Mouse (Mus musculus) layer of hippocampus, adult 11-12 months (tissue): Measurements from ENCODE around the gene Nomo1.

Source experiments
- DNase-seq: peaks from one replicate; pipeline ENCODE4 v3.0.0; 2022; ENCODE audit warnings: low spot score

Gene Nomo1

GRCm38 (mm10) chr7:46047873-46048562 lies 14.5 kb downstream of the Nomo1 start:
- DNase-seq, result no peak

- DNase-seq, result no peak
Measured at GRCm38 (mm10) chr7:46049981-46050380, 16.5 kb downstream of the Nomo1 start.

DNA sequence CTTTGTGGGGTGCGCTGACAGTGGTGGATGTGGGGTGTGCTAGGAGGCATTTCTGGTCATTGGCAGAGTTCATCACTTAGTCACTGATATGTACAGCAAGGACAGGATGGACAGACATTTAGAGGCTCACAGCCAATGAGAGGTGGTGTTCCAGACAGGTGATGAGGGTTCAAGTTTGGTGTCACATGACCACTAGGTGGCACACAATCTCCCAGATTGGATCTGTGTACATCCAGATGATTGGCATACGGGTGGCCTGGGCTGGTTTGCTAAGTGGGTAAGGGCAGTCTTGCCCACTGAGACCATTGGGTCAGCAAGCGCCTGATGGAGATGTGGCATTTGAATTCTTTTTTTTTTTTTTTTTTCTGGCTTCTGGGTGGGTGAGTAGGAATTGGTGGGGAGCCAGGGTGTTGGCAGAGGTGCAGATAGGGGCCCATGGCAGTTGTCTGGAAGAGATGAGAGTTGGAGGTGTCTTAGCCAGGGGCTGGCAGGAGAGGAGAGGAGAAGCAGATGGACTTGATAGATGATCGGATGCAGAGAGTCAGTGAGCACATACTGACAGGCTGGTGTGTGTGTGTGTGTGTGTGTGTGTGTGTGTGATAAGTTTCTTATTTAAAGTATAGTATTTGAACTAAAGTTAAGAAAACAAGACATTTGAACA lies 18.8 kb downstream of the Nomo1 start:
- no peak for DNase-seq

DNA sequence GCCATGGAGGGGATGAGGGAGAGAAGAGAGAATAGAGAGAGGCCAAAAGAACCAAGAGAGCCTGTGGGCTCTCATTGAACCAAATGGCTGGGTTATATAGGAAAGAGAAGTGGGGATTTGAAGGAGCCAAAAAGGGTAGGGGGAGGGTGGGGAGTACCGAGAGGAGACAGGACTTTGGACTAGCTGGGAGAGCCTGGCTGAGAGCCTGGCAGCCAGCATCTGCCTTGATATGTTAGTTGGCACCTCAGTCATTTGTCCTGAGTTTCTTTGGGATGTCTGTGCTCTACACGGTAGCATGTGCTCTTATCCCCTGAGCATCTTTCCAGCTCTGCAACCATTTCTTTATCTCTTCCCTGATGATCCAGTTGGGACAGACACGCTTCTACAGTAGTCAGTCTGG lies 20.1 kb downstream of the Nomo1 start:
- no peak for DNase-seq

- DNase-seq, result no peak
Measured at GRCm38 (mm10) chr7:46058882-46059281, 25.4 kb downstream of the Nomo1 start.

GRCm38 (mm10) chr7:46060688-46061087 lies 27.2 kb downstream of the Nomo1 start:
- DNase-seq, result no peak

DNA sequence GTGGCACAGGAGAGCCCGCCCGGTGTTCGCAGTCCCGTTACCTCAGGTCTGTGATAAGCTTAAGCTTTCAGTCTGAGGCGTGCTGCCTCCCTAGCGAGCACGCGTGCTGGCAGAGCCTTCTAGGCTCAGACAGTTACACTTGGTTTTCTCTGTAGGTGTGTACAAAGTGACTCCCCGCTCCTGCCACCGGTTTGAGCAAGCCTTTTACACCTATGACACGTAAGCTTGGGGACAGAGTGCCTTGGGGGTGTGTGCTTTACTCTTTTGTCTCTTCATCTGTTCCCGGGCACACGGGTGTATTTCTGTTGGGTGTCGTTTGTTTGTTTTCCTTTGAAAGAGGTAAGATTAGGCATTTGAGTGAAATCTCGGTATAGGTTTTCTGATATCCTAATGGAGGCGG lies 28.1 kb downstream of the Nomo1 start:
- no peak for DNase-seq

DNA sequence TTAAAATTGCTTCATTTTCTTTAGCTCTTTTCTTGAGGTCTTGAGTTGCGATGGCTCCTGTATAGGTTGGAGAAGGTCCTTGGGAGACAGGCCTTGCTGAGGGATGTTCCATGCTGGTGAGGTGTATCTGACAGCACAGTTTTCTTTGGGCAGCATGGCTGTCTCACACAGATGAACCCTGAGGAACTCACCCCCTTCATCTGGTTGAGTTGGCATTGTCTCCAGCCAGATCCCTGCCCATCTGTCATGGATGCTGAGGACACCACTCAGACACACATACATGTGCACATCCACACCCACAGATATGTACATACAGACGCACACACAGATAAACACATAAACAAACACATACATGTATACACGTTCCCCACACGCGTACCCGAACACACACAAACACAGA lies 29.8 kb downstream of the Nomo1 start:
- no peak for DNase-seq

DNA sequence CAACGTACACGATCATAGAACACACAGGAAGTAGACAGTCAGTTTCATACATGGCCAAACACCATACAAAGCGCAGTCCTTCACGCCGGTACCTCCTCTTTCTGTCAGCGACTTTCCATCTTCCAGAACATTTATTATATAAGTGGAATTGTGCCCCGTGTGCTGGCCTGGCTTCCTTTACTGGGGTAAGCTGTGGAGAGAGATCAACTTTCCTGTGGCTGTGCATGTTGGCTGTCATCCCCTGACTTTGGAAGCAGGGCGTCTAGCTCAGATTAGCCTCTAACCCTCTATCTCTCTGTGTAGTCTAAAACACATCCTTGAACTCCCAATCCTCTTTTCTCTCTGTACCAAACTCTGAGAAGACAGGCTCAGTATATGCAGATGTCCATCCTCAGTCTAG lies 35.3 kb downstream of the Nomo1 start:
- DNase-seq, result no peak

- DNase-seq, result no peak
Measured at GRCm38 (mm10) chr7:46076844-46077243, 43.3 kb downstream of the Nomo1 start.

DNA sequence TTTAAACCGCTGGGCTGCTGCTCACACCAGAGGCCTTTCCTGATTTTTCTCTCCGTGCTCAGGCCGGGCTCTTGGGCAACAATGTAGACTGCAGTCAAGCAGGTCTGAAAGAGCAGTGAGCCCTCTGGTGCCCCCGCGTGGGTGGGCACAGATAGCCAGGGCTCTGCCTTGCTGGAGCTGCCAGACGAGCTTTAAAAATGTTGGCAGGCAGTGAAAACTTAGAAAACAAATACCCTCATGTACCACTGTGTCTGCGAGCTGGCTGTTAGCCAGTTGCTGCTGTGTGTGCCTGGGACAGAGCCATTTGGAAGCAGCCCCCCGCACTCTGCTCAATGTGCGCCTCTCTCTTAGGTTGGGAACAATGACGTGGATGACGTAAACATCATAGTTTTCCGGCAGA lies 44.2 kb downstream of the Nomo1 start:
- DNase-seq, result no peak

DNA sequence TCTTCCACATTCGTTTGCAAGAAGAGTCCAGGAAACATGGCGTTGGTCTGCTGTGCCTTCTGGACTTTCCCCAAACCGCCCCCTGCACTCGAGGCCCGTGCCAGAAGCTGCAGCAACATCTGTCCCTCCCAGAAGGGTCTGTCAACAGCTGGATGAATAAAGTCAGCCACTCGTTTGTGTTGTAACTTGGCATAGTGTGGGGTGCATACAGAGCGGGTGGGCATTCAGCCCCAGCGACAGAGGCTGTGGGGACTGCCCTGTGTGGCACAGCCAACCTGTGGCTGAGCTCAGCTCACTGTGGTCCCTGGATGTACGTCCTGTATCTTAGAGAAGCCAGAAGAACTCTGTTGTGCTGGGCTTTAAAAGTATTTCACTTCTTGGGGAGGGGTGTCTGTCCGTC lies 50.5 kb downstream of the Nomo1 start:
- no peak for DNase-seq

DNA sequence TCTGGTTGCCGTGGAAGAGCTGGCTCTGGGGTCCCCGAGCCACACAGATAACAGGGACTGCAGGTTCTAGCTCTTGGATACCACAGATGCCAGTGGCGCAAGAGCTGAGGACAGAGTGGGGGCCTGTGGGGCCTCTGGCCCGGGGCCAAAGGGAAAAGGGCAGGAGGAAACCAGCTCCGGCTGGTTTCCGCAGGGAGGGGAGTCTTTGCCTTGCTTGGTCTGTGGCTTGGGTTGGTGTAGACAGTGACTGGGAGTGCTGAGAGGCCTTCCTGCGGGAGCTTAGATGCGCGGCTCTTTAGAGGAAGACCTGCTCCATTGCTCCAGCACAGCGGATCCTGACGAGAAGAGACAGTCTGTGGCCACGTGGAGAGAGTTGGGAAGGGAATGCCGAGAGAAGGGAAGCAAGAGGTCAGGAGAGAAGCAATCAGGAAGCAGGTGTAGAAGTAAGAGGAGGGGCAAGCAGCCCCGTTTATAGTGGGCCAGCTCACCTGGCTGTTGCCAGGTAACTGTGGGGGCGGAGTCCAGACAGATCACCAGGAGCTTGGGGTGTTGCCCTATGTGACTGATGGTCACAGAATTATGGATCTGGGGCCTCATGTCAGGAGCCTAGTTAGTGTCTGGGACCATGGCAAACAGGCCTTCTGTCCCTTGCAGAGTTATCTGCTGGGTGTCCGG lies 51.5 kb downstream of the Nomo1 start:
- no peak for DNase-seq

GRCm38 (mm10) chr7:46086378-46086777 lies 52.9 kb downstream of the Nomo1 start:
- DNase-seq, result no peak

GRCm38 (mm10) chr7:46088241-46088640 lies 54.7 kb downstream of the Nomo1 start:
- DNase-seq, result no peak

DNA sequence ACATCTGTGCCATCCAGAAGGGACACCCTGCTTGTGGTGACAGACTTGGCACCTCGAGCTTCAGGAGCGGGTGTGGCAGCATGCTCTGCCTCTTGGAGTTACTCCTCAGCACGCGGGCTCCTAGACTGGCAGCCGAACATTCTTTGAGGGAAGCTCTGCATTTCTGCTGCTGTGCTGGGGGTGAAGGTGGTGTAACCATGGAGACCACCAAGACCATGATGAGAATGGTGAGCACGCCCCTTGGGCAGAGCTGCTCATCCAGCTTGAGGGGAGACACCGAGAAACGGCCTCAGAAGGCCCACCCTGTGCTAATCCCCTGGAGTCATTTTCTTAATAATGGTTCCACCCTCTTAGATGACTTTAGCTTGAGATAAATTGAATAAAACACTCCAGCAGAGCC lies 59.3 kb downstream of the Nomo1 start:
- DNase-seq, result no peak

DNA sequence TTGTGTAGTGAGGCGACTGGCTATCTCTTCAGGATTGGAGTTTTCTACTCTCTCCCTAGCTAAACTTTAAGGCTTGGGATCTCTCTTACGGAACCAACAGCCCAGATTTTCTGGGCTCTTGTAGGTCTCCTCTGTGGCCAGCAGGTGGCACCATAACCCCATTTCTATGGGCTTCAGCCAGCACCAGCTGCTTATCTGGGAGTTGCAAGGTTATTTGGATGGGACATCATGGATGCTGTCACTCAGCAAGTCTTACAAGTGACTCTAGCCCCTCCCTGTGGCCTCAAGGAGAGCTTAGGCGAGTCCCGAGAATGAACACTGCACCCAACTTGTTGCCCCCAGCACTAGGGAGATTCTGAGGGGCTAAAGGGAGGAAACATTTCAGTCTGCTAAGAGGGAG lies 62.6 kb downstream of the Nomo1 start:
- DNase-seq, result peak; percentile 48

DNA sequence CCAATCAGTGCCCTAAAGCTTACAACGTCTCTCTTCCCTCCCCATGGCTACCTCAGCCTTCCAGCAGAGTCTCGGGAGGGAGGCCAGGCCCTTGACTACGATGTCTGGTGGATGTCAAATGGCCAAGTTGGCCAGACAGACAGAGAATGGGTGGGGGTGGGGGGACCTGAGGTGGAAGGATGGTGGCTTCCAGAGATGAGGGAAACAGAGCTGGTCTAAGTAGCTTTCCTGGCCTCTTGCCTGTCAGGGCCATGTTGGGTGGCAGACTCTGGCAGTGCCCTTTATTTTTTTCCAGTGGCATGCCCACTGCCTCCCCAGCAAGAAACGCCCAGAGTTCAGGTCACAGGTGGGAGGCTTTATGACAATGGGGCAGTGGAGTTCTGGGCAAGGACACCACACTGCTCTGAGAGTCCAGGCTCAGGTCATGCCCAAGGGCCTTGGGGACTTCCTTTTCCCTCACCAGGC lies 63.9 kb downstream of the Nomo1 start:
- no peak for DNase-seq

GRCm38 (mm10) chr7:46098221-46098918 lies 64.9 kb downstream of the Nomo1 start:
- no peak for DNase-seq

DNA sequence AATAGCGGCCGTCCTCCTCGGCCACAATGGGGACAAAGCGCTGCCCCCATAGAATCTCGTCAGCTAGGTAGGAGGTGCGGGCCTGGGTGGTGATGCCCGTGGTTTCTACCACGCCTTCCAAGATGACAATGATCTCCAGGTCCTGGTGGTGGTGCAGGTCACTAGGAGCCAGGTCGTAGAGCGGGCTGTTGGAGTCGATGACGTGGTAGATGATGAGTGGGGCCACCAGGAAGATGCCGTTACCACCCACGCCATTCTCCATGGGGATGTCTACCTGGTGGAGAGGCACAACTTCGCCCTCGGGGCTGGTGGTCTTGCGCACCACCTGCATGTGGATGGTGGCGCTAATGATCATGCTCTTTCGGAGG lies 65.4 kb downstream of the Nomo1 start:
- DNase-seq, result no peak

DNA sequence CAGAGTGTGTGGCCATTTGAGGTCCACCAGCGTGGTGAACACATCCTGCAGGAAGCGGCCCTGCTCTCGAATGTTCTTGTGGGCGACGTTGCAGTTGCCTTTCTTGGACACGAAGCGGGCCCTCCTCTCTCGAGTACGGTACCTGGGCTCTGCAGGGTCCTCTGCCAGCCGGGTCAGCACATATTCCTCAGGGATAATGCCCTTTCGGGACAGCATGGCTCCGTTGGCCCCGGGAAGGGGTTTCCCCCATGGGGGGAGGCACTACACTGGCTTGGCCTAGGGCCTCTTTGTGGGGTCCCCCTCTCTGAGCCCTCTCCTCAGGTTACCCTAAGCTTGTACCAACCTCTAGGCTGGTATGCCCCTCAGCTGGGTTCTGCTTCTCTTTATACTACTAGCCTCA lies 66.2 kb downstream of the Nomo1 start:
- DNase-seq, result no peak

DNA sequence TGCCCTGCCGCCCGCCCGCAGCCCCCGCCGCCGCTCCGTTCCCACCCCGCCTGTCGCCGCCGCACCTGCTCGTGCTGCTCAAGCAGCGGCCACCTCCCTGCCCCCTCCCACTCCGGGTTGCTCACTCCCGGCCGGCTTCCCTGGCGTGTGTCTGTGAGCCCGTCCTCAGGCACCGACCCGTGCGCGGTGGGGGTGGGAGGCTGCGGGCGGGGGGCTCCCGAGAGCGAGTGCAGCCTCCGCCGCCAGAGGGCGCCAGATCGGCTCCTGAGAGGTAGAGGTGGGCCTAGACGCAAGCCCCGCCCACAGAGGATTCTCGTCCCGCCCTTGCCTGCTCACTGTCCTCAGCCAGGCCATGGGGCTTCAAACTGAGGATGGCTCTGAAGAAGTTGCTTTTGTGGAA lies 67.1 kb downstream of the Nomo1 start, which contains the start of gene Kcnj11:
Kcnj11 (minus strand) TSS at position 202 of the 400 bp plus-strand sequence.
- peak; percentile 77 for DNase-seq
